Mouse (Mus musculus): ENCODE measurements around the gene Klhl21.

Klhl21 gene

DNA sequence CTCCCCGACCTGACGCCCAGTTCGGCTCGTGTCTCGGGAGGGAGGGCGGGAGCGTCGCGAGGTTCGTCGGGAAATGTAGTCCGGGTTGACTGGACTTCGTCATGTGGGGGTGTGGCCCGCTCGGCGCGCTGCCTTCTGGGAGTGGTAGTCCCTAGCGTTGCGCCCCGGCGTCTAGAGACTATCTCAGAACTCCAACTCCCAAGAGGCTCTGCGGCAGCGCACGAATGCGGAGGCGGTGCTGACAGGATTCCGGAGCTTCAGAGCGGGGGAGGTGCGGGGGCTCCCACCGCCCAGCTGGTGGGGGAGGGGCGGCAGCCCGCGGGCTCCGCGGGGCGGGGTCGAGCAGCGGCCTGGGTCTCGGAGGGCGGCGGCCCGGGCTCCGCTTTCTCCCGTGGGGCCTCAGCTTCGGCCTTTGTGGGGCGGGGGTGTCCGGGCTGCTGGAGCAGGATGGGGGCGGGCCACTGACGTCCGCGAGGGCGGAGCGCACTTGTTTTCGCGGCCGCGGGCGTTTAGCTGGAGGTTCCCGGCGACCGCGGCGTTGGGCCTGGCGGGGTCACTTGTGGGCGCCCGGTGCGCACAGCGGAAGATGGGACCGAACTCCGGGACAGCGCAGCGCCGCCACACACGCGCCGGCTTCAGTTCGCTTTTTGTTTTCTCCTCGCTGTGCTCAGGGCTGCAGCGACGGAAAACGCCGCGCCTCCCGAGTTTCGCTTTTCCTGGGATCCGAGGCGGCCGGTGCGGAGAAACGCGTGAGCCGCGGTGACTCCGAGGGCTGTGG, 12.2 kb upstream of the Klhl21 start, which contains the start of gene Phf13:
Gene Phf13 (minus strand): TSS at position 86 of the 778 bp plus-strand sequence.
- DNase-seq: peak; percentile 99

- DNase-seq: no peak
Measured at GRCm38 (mm10) chr4:151996951-151997222, 11.7 kb upstream of the Klhl21 start.

DNA sequence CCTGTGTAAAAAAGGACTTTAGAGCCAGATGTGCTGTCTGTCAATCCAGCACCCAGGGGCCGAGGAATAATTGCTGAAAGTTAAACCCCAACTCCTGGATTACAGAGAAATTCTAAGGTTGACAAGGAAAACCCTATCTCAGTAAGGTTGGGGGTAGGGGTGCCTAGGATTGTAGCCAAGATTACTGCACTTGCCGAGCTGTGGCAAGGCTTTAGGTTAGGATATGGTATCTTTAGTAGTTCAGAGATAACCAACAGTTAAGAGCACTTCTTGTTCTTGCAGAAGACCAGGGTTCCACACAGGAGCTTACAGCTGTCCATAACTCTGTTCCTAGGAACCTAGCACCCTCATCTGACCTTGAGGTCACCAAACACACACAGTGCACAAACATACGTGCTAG, 10.9 kb upstream of the Klhl21 start:
- DNase-seq: no peak

- DNase-seq: no peak
Measured at GRCm38 (mm10) chr4:151999481-151999880, 9.1 kb upstream of the Klhl21 start.

- no peak for DNase-seq
Measured at GRCm38 (mm10) chr4:152000906-152001305, 7.7 kb upstream of the Klhl21 start.

DNA sequence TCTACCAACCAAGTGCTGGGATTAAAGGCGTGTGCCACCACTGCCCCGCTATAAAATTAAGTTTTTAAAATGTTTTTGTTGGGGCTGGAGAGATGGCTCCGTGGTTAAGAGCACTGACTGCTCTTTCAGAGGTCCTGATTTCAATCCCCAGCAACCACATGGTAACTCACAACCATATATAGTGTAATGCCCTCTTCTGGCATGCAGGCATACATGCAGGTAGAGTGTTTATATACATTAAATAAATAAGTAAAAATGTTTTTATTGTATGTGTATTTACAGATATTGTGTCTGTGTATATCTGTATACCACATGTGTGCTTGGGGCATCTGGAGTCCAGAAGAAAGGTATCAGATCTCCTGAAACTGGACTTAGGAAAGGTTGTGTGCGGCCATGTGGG, 7.3 kb upstream of the Klhl21 start:
- no peak for DNase-seq

GRCm38 (mm10) chr4:152002063-152002462, 6.5 kb upstream of the Klhl21 start:
- no peak for DNase-seq

DNA sequence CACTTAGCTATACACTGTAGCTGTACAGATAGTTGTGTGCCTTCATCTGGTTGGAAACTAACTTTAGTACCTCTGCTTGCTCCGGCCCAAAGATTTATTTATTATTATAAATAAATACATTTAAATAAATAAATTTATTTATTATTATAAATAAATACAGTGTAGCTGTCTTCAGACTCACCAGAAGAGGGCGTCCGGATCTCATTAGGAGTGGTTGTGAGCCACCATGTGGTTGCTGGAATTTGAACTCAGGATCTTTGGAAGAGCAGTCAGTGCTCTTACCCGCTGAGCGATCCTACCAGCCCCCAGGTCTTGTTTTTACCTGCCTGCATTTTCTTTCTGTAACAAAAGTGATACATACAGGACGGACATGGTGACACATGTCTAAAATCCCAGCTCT, 2.5 kb upstream of the Klhl21 start:
- peak in 1 of 2 experiments; percentile 59 for DNase-seq

DNA sequence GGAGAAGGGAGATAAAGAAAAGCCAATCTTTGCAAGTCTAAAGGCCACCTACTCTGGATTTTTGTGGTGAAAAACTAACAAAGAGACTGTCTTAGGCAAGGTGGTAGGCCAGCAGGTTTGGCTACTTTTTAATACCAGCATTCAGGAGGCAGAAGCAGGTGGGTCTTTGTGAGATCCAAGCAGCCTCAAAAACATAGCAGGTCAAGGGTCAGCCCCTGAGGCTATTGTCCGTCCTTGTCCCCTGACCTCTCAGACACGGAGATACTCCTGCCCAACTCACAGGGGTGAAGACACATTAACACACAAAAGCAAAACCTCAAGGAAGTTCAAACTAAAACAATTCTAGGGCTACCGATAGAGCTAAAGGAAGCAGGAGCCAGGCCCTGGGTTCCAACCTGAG, 1.8 kb upstream of the Klhl21 start:
- no peak for DNase-seq

GRCm38 (mm10) chr4:152007481-152008147, 989 bp upstream of the Klhl21 start:
- DNase-seq: peak in 1 of 2 experiments; percentile 61

DNA sequence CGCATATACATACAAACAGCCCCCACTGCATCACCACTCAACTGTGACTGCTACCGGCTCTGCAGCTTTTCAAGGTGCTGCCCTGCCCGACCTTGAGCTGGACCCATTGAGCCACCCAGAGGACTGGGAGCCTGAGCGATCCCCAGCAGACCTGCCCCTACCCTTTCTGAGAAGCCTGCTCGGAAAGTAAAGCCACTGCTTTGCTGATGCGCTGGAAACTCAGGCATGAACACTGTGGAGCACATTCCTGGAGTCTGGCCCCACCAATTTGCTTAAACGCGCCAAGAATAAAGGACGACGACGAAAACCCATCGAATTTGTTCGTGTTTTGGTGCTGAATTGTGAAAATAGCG, 479 bp upstream of the Klhl21 start:
- peak in 1 of 2 experiments; percentile 48 for DNase-seq

DNA sequence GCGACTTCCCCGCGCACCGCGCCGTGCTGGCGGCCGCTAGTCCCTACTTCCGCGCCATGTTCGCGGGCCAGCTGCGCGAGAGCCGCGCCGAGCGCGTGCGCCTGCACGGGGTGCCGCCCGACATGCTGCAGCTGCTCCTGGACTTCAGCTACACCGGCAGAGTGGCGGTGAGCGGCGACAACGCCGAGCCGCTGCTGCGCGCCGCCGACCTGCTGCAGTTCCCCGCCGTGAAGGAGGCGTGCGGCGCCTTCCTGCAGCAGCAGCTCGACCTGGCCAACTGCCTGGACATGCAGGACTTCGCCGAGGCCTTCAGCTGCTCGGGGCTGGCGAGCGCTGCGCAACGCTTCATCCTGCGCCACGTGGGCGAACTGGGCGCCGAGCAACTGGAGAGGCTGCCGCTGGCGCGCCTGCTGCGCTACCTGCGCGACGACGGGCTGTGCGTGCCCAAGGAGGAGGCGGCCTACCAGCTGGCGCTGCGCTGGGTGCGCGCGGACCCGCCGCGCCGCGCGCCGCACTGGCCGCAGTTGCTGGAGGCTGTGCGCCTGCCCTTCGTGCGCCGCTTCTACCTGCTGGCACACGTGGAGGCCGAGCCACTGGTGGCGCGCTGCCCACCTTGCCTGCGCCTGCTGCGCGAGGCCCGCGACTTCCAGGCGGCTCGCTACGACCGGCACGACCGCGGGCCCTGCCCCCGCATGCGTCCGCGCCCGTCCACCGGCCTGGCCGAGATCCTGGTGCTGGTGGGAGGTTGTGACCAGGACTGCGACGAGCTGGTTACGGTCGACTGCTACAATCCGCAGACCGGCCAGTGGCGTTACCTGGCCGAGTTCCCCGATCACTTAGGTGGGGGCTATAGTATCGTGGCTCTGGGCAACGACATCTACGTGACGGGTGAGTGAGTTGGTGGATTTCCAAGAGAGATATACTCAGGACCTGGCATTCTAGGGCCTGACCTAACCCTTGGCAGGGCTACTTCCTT, 761 bp downstream of the Klhl21 start:
- DNase-seq: peak; percentile 53 to 73

DNA sequence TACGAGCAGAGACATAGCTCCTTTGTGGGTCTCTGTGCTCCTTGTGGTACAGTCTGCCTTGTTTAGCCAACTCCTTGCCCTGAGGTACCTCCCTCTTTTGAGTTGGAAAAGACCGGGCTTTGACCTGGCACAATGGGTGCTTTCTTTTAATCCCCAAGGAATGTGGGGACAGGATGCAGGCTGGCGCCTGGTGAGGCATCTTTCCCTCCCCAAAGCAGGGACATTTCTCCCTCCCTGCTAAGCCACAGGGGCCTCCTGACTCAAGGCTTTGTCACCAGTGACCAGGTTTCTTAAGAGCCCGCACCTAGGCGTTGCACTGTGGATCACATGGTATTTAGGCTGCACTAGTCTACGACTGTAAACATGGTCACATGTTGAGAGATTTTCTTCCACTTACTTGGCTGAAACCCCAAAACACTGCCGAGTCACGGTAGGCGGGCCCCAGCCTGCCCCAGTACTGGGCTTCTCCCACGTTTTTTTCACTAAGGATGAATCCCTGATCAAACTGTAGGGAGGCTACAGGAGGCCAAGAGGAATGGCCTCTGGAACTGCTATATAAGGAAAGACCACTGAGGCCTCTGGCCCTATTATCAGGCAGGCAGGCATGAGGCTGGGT, 1.6 kb downstream of the Klhl21 start:
- DNase-seq: peak; percentile 62 to 83

DNA sequence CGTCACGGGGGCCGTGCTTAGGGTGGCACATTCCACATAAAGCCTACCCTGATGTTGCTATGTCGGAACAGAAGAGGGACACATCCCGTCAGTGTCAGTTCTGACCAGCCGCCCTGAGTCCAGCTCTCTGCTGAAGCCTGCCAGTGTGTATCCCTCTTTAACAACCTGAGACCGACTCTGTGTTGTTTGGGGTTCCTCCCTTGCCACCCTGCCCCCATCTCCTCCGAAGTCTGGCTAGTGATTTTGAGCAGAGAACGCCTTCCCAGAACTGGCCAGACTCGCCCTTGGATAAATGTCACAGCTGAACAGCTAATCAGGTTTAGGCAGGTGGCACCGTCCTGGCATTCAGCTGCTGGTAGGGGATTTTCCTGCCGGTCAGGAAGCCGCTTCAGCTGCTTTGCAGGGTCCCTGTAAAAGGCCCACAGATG, 2.1 kb downstream of the Klhl21 start:
- no peak for DNase-seq

DNA sequence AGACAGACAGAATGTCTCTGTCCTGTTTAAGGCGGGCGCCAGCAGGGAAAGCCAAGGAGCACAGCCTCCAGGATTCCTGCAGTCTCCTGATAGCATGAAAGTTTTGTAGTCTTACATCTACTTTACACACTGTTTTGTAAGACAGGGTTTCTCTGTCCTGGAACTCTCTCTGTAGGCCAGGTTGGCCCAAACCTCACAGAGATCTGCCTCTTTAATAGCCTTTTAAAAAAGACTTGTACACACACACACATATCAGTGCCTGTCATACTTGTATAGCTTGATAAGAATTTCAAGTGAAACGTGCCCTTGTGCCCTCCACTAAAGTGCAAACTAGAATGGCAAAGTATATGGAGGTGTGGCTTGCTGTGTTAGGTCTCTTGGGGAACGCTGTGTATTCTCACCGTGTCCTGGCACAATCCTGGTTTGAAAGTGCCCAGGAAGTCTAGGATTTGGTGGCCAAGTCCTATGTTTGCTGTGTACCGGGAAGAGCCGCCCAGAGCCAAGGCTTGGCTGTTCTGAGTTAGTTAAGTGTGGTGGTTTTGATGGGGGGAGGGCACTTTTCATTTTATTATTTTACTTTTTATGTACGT, 2.7 kb downstream of the Klhl21 start:
- no peak for DNase-seq

- DNase-seq: no peak
Measured at GRCm38 (mm10) chr4:152012109-152012508, 3.5 kb downstream of the Klhl21 start.

- DNase-seq: peak; percentile 84 to 86
Measured at GRCm38 (mm10) chr4:152013036-152013813, 4.6 kb downstream of the Klhl21 start.

GRCm38 (mm10) chr4:152019073-152019472, 10.5 kb downstream of the Klhl21 start:
- DNase-seq: no peak

DNA sequence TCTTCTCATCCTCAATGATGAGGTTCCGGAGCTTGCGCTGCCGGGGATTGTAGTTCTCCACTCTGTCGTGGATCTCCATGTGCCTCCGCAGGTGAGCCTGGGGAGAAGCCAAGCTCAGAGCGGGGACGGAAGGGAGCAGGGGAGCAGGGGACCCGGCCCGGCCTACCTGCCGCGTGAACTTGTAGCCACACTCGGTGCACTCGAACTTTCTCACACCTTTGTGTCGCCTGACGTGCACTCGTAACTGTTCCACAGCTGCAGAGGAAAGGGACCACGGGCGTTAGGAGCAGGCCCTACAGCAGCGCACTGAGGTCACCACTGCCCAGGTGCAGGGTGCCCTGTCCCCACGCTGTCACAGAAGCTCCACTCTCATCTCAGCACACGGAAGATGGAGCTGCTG, 11.4 kb downstream of the Klhl21 start:
- no peak for DNase-seq

GRCm38 (mm10) chr4:152021568-152022097, 13.0 kb downstream of the Klhl21 start:
- DNase-seq: no peak

GRCm38 (mm10) chr4:152022506-152022905, 13.9 kb downstream of the Klhl21 start:
- no peak for DNase-seq
